Mouse (Mus musculus): ENCODE results near the gene Gpr39.

GRCm38 (mm10) chr1:125694338-125694737 is 17.5 kb downstream of the Gpr39 start:
- TF ChIP-seq POLR2A (IDR thresholded peaks at IDR 0.05; ENCODE audit: borderline replicate concordance, insufficient read depth, low read length) (no peak), CTCF (IDR thresholded peaks at IDR 0.05; ENCODE audit: borderline replicate concordance, insufficient read depth, low read depth, low read length) (no peak)
